Mouse (Mus musculus): ENCODE measurements around the gene Tshz2. TPM values are rescaled to one million over a fixed set of nuclear protein-coding genes. Genes with fewer than 3 reads are reported as not detected.
A peak's percentile ranks its signal among the peaks of the same experiment; 100 is the strongest.

Gene Tshz2
- polyA plus RNA-seq, 1 experiment from 2014 or later = 3.2 TPM

- Histone ChIP-seq H3K4me3 (ENCODE audit: low read length) (no peak overlapping the region), H3K9me3 (replicated peaks; ENCODE audit: control insufficient read depth, low read length) (no peaks in the 10 kb centered on the region), H3K9ac (ENCODE audit: low read length) (no peak overlapping the region), H3K4me1 (ENCODE audit: control insufficient read depth, insufficient read depth, low read length) (peaks cover 3% of the 10 kb centered on the region; the same call in 1 of the 2 replicates), H3K27ac (ENCODE audit: low read length) (no peak overlapping the region), H3K4me2 (ENCODE audit: low read depth, low read length) (peak overlapping the region; percentile 13; the same call in 1 of the 2 replicates), H3K36me3 (ENCODE audit: control insufficient read depth, insufficient read depth) (no peaks in the 10 kb centered on the region), H3K27me3 (ENCODE audit: control insufficient read depth, insufficient read depth, low read length) (no peaks in the 10 kb centered on the region)
- no peak for ATAC-seq (replicated peaks; ENCODE audit: extremely low read depth, insufficient read depth, low FRiP score)
- 65% methylated on average over 25 of the region's 25 CpGs for WGBS
These were observed 370.0 kb downstream of the Tshz2 start for GRCm38 (mm10) chr2:170002594-170003504.

- Histone ChIP-seq H3K27me3 (ENCODE audit: control insufficient read depth, insufficient read depth, low read length) (no peaks in the 10 kb centered on the region), H3K9me3 (replicated peaks; ENCODE audit: control insufficient read depth, low read length) (0 out of 2 replicates have a peak, but pooled peaks cover 4% of the 10 kb centered on the region), H3K4me1 (ENCODE audit: control insufficient read depth, insufficient read depth, low read length) (no peaks in the 10 kb centered on the region; the same call in 1 of the 2 replicates), H3K4me3 (ENCODE audit: low read length) (no peak overlapping the region), H3K9ac (ENCODE audit: low read length) (no peak overlapping the region), H3K36me3 (ENCODE audit: control insufficient read depth, insufficient read depth) (no peaks in the 10 kb centered on the region), H3K27ac (ENCODE audit: low read length) (no peak overlapping the region), H3K4me2 (ENCODE audit: low read depth, low read length) (no peak overlapping the region)
- 82% methylated on average over 8 of the region's 8 CpGs for WGBS
- no peak for ATAC-seq (replicated peaks; ENCODE audit: extremely low read depth, insufficient read depth, low FRiP score)
These were observed 370.9 kb downstream of the Tshz2 start for GRCm38 (mm10) chr2:170003666-170004065.

GRCm38 (mm10) chr2:170006829-170007228 is 374.0 kb downstream of the Tshz2 start:
- Histone ChIP-seq H3K9ac (ENCODE audit: low read length) (no peak overlapping the region), H3K4me3 (ENCODE audit: low read length) (no peak overlapping the region), H3K4me2 (ENCODE audit: low read depth, low read length) (no peak overlapping the region), H3K27ac (ENCODE audit: low read length) (0 out of 2 replicates have a peak overlapping the region, but pooled peaks have one; percentile 25), H3K27me3 (ENCODE audit: control insufficient read depth, insufficient read depth, low read length) (no peaks in the 10 kb centered on the region), H3K9me3 (replicated peaks; ENCODE audit: control insufficient read depth, low read length) (0 out of 2 replicates have a peak, but pooled peaks cover 4% of the 10 kb centered on the region), H3K4me1 (ENCODE audit: control insufficient read depth, insufficient read depth, low read length) (no peaks in the 10 kb centered on the region; the same call in 1 of the 2 replicates), H3K36me3 (ENCODE audit: control insufficient read depth, insufficient read depth) (no peaks in the 10 kb centered on the region)
- no peak for ATAC-seq (replicated peaks; ENCODE audit: extremely low read depth, insufficient read depth, low FRiP score)
- WGBS = 75% methylated on average over 8 of the region's 8 CpGs

- no peaks in the 10 kb centered on the region for H3K36me3 ChIP-seq (ENCODE audit: control insufficient read depth, insufficient read depth)
- H3K4me3 ChIP-seq (ENCODE audit: low read length) = no peak overlapping the region
- H3K9ac ChIP-seq (ENCODE audit: low read length) = no peak overlapping the region
- H3K4me1 ChIP-seq (ENCODE audit: control insufficient read depth, insufficient read depth, low read length) = no peaks in the 10 kb centered on the region; the same call in 1 of the 2 replicates
- H3K9me3 ChIP-seq (replicated peaks; ENCODE audit: control insufficient read depth, low read length) = 0 out of 2 replicates have a peak, but pooled peaks cover 4% of the 10 kb centered on the region
- no peak for ATAC-seq (replicated peaks; ENCODE audit: extremely low read depth, insufficient read depth, low FRiP score)
- 0 out of 2 replicates have a peak overlapping the region, but pooled peaks have one; percentile 25 for H3K27ac ChIP-seq (ENCODE audit: low read length)
- WGBS = 76% methylated on average over 6 of the region's 6 CpGs
- no peaks in the 10 kb centered on the region for H3K27me3 ChIP-seq (ENCODE audit: control insufficient read depth, insufficient read depth, low read length)
- no peak overlapping the region for H3K4me2 ChIP-seq (ENCODE audit: low read depth, low read length)
These were observed 374.7 kb downstream of the Tshz2 start for GRCm38 (mm10) chr2:170007426-170007958.

- Histone ChIP-seq H3K4me3 (ENCODE audit: low read length) (no peak overlapping the region), H3K36me3 (ENCODE audit: control insufficient read depth, insufficient read depth) (no peaks in the 10 kb centered on the region), H3K27ac (ENCODE audit: low read length) (no peak overlapping the region), H3K9me3 (replicated peaks; ENCODE audit: control insufficient read depth, low read length) (0 out of 2 replicates have a peak, but pooled peaks cover 4% of the 10 kb centered on the region), H3K9ac (ENCODE audit: low read length) (no peak overlapping the region), H3K4me1 (ENCODE audit: control insufficient read depth, insufficient read depth, low read length) (no peaks in the 10 kb centered on the region; the same call in 1 of the 2 replicates), H3K27me3 (ENCODE audit: control insufficient read depth, insufficient read depth, low read length) (no peaks in the 10 kb centered on the region), H3K4me2 (ENCODE audit: low read depth, low read length) (no peak overlapping the region)
- 70% methylated on average over 11 of the region's 11 CpGs for WGBS
- ATAC-seq (replicated peaks; ENCODE audit: extremely low read depth, insufficient read depth, low FRiP score) = no peak
These were observed 376.9 kb downstream of the Tshz2 start for GRCm38 (mm10) chr2:170009729-170010128.

- no peak overlapping the region for H3K9ac ChIP-seq (ENCODE audit: low read length)
- H3K9me3 ChIP-seq (replicated peaks; ENCODE audit: control insufficient read depth, low read length) = 0 out of 2 replicates have a peak, but pooled peaks cover 4% of the 10 kb centered on the region
- 72% methylated on average over 8 of the region's 8 CpGs for WGBS
- H3K27ac ChIP-seq (ENCODE audit: low read length) = no peak overlapping the region
- H3K36me3 ChIP-seq (ENCODE audit: control insufficient read depth, insufficient read depth) = no peaks in the 10 kb centered on the region
- H3K4me3 ChIP-seq (ENCODE audit: low read length) = no peak overlapping the region
- no peak overlapping the region for H3K4me2 ChIP-seq (ENCODE audit: low read depth, low read length)
- H3K4me1 ChIP-seq (ENCODE audit: control insufficient read depth, insufficient read depth, low read length) = no peaks in the 10 kb centered on the region; the same call in 1 of the 2 replicates
- no peak for ATAC-seq (replicated peaks; ENCODE audit: extremely low read depth, insufficient read depth, low FRiP score)
- no peaks in the 10 kb centered on the region for H3K27me3 ChIP-seq (ENCODE audit: control insufficient read depth, insufficient read depth, low read length)
These were observed 379.0 kb downstream of the Tshz2 start for GRCm38 (mm10) chr2:170011858-170012257.

- Histone ChIP-seq H3K9ac (ENCODE audit: low read length) (no peak overlapping the region), H3K27ac (ENCODE audit: low read length) (no peak overlapping the region), H3K4me1 (ENCODE audit: control insufficient read depth, insufficient read depth, low read length) (no peaks in the 10 kb centered on the region), H3K4me3 (ENCODE audit: low read length) (no peak overlapping the region), H3K4me2 (ENCODE audit: low read depth, low read length) (no peak overlapping the region), H3K36me3 (ENCODE audit: control insufficient read depth, insufficient read depth) (no peaks in the 10 kb centered on the region), H3K27me3 (ENCODE audit: control insufficient read depth, insufficient read depth, low read length) (no peaks in the 10 kb centered on the region), H3K9me3 (replicated peaks; ENCODE audit: control insufficient read depth, low read length) (no peaks in the 10 kb centered on the region)
- 55% methylated on average over 6 of the region's 6 CpGs for WGBS
- no peak for ATAC-seq (replicated peaks; ENCODE audit: extremely low read depth, insufficient read depth, low FRiP score)
These were observed 384.5 kb downstream of the Tshz2 start for GRCm38 (mm10) chr2:170017302-170017701.

- no peak for ATAC-seq (replicated peaks; ENCODE audit: extremely low read depth, insufficient read depth, low FRiP score)
- Histone ChIP-seq H3K27me3 (ENCODE audit: control insufficient read depth, insufficient read depth, low read length) (no peaks in the 10 kb centered on the region), H3K36me3 (ENCODE audit: control insufficient read depth, insufficient read depth) (no peaks in the 10 kb centered on the region), H3K4me1 (ENCODE audit: control insufficient read depth, insufficient read depth, low read length) (no peaks in the 10 kb centered on the region), H3K4me3 (ENCODE audit: low read length) (no peak overlapping the region), H3K27ac (ENCODE audit: low read length) (no peak overlapping the region), H3K9me3 (replicated peaks; ENCODE audit: control insufficient read depth, low read length) (no peaks in the 10 kb centered on the region), H3K4me2 (ENCODE audit: low read depth, low read length) (no peak overlapping the region), H3K9ac (ENCODE audit: low read length) (no peak overlapping the region)
- 84% methylated on average over 7 of the region's 7 CpGs for WGBS
These were observed 385.1 kb downstream of the Tshz2 start for GRCm38 (mm10) chr2:170017926-170018325.

GRCm38 (mm10) chr2:170022953-170023352 is 390.1 kb downstream of the Tshz2 start:
- WGBS = 69% methylated on average over 5 of the region's 5 CpGs
- Histone ChIP-seq H3K27ac (ENCODE audit: low read length) (no peak overlapping the region), H3K36me3 (ENCODE audit: control insufficient read depth, insufficient read depth) (no peaks in the 10 kb centered on the region), H3K4me2 (ENCODE audit: low read depth, low read length) (no peak overlapping the region), H3K27me3 (ENCODE audit: control insufficient read depth, insufficient read depth, low read length) (no peaks in the 10 kb centered on the region), H3K9ac (ENCODE audit: low read length) (no peak overlapping the region), H3K4me1 (ENCODE audit: control insufficient read depth, insufficient read depth, low read length) (no peaks in the 10 kb centered on the region), H3K9me3 (replicated peaks; ENCODE audit: control insufficient read depth, low read length) (peaks cover 2% of the 10 kb centered on the region), H3K4me3 (ENCODE audit: low read length) (no peak overlapping the region)
- ATAC-seq (replicated peaks; ENCODE audit: extremely low read depth, insufficient read depth, low FRiP score) = no peak
